Mouse (Mus musculus): ENCODE measurements at regions not wholly inside any gene's neighbourhood (a gene's known extent, or its start where the extent isn't known, plus 50 kb on each side); places are given as distances from the start of the nearest gene placed in this dataset.
A peak's percentile ranks its signal among the peaks of the same experiment; 100 is the strongest.

DNA sequence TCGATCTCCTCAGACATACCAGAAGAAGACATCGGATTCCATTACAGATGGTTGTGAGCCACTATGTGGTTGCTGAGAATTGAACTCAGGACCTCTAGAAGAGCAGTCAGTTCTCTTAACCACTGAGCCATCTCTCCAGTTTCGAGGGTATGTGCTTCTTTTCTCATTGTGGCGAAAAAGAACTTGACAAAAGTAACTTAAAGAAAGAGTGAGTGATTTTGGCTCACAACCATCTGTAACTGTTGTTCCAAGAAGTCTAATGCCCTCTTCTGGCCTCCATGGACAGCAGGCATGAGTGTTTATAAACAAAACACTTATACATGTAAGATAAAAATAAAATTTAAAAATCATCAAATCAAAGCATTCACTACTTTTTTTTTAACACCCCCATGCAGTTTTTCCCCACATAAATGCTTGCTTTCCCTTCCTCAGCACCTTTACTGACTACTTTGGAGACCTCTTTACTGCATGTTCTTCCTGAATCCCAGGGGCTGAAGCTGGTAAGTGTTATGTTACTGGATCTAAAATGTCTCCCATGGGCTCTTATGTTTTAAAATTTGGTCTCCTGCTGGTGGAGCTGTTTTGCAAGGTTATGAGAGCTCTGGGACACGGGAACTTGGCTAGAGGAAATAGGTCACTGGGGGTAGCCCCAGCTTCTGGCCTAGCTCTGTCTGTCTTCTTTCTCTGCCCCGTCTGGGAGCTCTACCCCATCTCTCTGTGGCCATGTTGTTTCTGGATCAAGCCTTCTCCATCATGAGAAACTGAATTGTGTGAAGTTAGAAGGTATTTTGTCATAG lies 521.8 kb upstream of the Nrp1 start:
- DNase-seq (ENCODE audit: low spot score) (no peak), ATAC-seq (ENCODE audit: low read depth) (no peak)
- Histone ChIP-seq H3K36me3 (ENCODE audit: control insufficient read depth, insufficient read depth, low read length) (no peaks in the 10 kb centered on the region), H3K4me1 (ENCODE audit: control insufficient read depth, insufficient read depth, low read length) (no peaks in the 10 kb centered on the region), H3K27ac (replicated peaks; ENCODE audit: low read depth, low read length) (no peak overlapping the region), H3K9ac (ENCODE audit: low read depth, low read length) (no peak overlapping the region), H3K27me3 (replicated peaks; ENCODE audit: control insufficient read depth, insufficient read depth, low read length) (no peaks in the 10 kb centered on the region), H3K9me3 (ENCODE audit: control insufficient read depth, low read length) (no peaks in the 10 kb centered on the region), H3K4me2 (ENCODE audit: low read depth, low read length) (no peak overlapping the region), H3K4me3 (ENCODE audit: low read depth, low read length) (no peak overlapping the region)
- 82% methylated on average over 6 of the region's 6 CpGs for WGBS

- DNase-seq (ENCODE audit: low spot score), result no peak
- no peak for ATAC-seq (ENCODE audit: low read depth)
- Histone ChIP-seq H3K27ac (replicated peaks; ENCODE audit: low read depth, low read length) (no peak overlapping the region), H3K9me3 (ENCODE audit: control insufficient read depth, low read length) (no peaks in the 10 kb centered on the region), H3K4me2 (ENCODE audit: low read depth, low read length) (no peak overlapping the region), H3K9ac (ENCODE audit: low read depth, low read length) (no peak overlapping the region), H3K4me1 (ENCODE audit: control insufficient read depth, insufficient read depth, low read length) (no peaks in the 10 kb centered on the region), H3K36me3 (ENCODE audit: control insufficient read depth, insufficient read depth, low read length) (no peaks in the 10 kb centered on the region), H3K4me3 (ENCODE audit: low read depth, low read length) (no peak overlapping the region), H3K27me3 (replicated peaks; ENCODE audit: control insufficient read depth, insufficient read depth, low read length) (no peaks in the 10 kb centered on the region)
Observed at GRCm38 (mm10) chr8:127838311-127838710, 520.1 kb upstream of the Nrp1 start.

- Histone ChIP-seq H3K4me3 (ENCODE audit: low read depth, low read length) (no peak overlapping the region), H3K4me1 (ENCODE audit: control insufficient read depth, insufficient read depth, low read length) (no peaks in the 10 kb centered on the region), H3K27me3 (replicated peaks; ENCODE audit: control insufficient read depth, insufficient read depth, low read length) (no peaks in the 10 kb centered on the region), H3K36me3 (ENCODE audit: control insufficient read depth, insufficient read depth, low read length) (no peaks in the 10 kb centered on the region), H3K27ac (replicated peaks; ENCODE audit: low read depth, low read length) (no peak overlapping the region), H3K9ac (ENCODE audit: low read depth, low read length) (no peak overlapping the region), H3K4me2 (ENCODE audit: low read depth, low read length) (no peak overlapping the region), H3K9me3 (ENCODE audit: control insufficient read depth, low read length) (no peaks in the 10 kb centered on the region)
- DNase-seq (ENCODE audit: low spot score), result no peak
- 81% methylated on average over 9 of the region's 9 CpGs for WGBS
- ATAC-seq (ENCODE audit: low read depth), result no peak
Observed at GRCm38 (mm10) chr8:127847332-127848018, 510.9 kb upstream of the Nrp1 start.

GRCm38 (mm10) chr8:127849926-127850325 lies 508.5 kb upstream of the Nrp1 start:
- Histone ChIP-seq H3K27ac (replicated peaks; ENCODE audit: low read depth, low read length) (no peak overlapping the region), H3K4me1 (ENCODE audit: control insufficient read depth, insufficient read depth, low read length) (no peaks in the 10 kb centered on the region), H3K27me3 (replicated peaks; ENCODE audit: control insufficient read depth, insufficient read depth, low read length) (no peaks in the 10 kb centered on the region), H3K4me3 (ENCODE audit: low read depth, low read length) (no peak overlapping the region), H3K9ac (ENCODE audit: low read depth, low read length) (no peak overlapping the region), H3K9me3 (ENCODE audit: control insufficient read depth, low read length) (no peaks in the 10 kb centered on the region), H3K36me3 (ENCODE audit: control insufficient read depth, insufficient read depth, low read length) (no peaks in the 10 kb centered on the region), H3K4me2 (ENCODE audit: low read depth, low read length) (no peak overlapping the region)
- no peak for ATAC-seq (ENCODE audit: low read depth)
- DNase-seq (ENCODE audit: low spot score), result no peak

GRCm38 (mm10) chr8:127855653-127856300 lies 502.6 kb upstream of the Nrp1 start:
- Histone ChIP-seq H3K9ac (ENCODE audit: low read depth, low read length) (no peak overlapping the region), H3K4me1 (ENCODE audit: control insufficient read depth, insufficient read depth, low read length) (peaks cover 10% of the 10 kb centered on the region; the same call in 1 of the 2 replicates), H3K9me3 (ENCODE audit: control insufficient read depth, low read length) (no peaks in the 10 kb centered on the region), H3K27me3 (replicated peaks; ENCODE audit: control insufficient read depth, insufficient read depth, low read length) (no peaks in the 10 kb centered on the region), H3K36me3 (ENCODE audit: control insufficient read depth, insufficient read depth, low read length) (no peaks in the 10 kb centered on the region), H3K27ac (replicated peaks; ENCODE audit: low read depth, low read length) (no peak overlapping the region), H3K4me2 (ENCODE audit: low read depth, low read length) (no peak overlapping the region), H3K4me3 (ENCODE audit: low read depth, low read length) (no peak overlapping the region)
- DNase-seq (ENCODE audit: low spot score) (peak; percentile 40), ATAC-seq (ENCODE audit: low read depth) (no peak)
- WGBS, result 31% methylated on average over 4 of the region's 4 CpGs

DNA sequence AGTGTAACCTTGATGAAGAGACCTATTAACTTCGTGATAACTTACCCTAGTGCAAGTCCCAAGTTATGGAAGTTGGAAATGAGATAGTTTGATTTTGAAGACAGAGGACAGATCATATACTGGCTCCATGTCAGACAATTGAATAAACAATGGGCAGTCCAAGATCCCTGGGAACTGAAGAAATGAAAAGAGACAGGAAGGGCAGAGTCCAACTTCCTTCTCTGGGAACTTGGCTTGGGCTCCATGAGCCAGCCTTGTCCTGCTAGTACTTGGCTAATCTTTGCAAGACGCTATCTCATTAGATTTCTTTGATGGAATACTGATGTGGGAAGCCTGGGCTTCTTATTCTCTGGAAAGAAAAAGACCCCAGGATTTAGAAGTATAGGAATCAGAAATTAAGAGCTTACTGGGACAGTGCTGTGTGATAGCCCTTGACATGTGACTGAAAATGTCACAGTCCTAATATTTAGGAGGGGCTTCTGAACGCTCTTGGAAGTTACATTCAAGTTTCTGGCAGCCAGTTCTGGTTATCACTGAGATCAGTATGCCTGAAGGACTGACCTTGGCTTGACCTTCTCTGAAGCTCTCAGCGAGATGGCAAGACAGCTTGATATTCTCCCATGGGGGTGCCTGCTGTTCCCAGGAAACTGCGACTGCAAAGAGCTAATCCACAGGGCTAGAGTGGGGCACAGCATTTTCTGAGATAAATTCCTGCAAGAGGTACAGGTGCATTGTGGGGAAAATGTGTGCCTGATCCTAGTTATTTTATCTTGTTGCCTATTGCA lies 501.9 kb upstream of the Nrp1 start:
- no peak overlapping the region for H3K9ac ChIP-seq (ENCODE audit: low read depth, low read length)
- no peak overlapping the region for H3K4me2 ChIP-seq (ENCODE audit: low read depth, low read length)
- no peaks in the 10 kb centered on the region for H3K27me3 ChIP-seq (replicated peaks; ENCODE audit: control insufficient read depth, insufficient read depth, low read length)
- no peak overlapping the region for H3K27ac ChIP-seq (replicated peaks; ENCODE audit: low read depth, low read length)
- WGBS, result 35% methylated on average over 5 of the region's 5 CpGs
- peaks cover 10% of the 10 kb centered on the region; the same call in 1 of the 2 replicates for H3K4me1 ChIP-seq (ENCODE audit: control insufficient read depth, insufficient read depth, low read length)
- H3K36me3 ChIP-seq (ENCODE audit: control insufficient read depth, insufficient read depth, low read length), result no peaks in the 10 kb centered on the region
- no peaks in the 10 kb centered on the region for H3K9me3 ChIP-seq (ENCODE audit: control insufficient read depth, low read length)
- ATAC-seq (ENCODE audit: low read depth) (no peak), DNase-seq (ENCODE audit: low spot score) (peak; percentile 10)
- no peak overlapping the region for H3K4me3 ChIP-seq (ENCODE audit: low read depth, low read length)

- ATAC-seq (ENCODE audit: low read depth), result no peak
- WGBS, result 79% methylated on average over 3 of the region's 3 CpGs
- H3K27ac ChIP-seq (replicated peaks; ENCODE audit: low read depth, low read length), result no peak overlapping the region
- no peak overlapping the region for H3K9ac ChIP-seq (ENCODE audit: low read depth, low read length)
- no peak overlapping the region for H3K4me3 ChIP-seq (ENCODE audit: low read depth, low read length)
- peaks cover 7% of the 10 kb centered on the region; the same call in 1 of the 2 replicates for H3K9me3 ChIP-seq (ENCODE audit: control insufficient read depth, low read length)
- H3K4me1 ChIP-seq (ENCODE audit: control insufficient read depth, insufficient read depth, low read length), result peaks cover 10% of the 10 kb centered on the region; the same call in 1 of the 2 replicates
- H3K27me3 ChIP-seq (replicated peaks; ENCODE audit: control insufficient read depth, insufficient read depth, low read length), result no peaks in the 10 kb centered on the region
- no peaks in the 10 kb centered on the region for H3K36me3 ChIP-seq (ENCODE audit: control insufficient read depth, insufficient read depth, low read length)
- no peak for DNase-seq (ENCODE audit: low spot score)
- no peak overlapping the region for H3K4me2 ChIP-seq (ENCODE audit: low read depth, low read length)
Observed at GRCm38 (mm10) chr8:127859036-127859435, 499.4 kb upstream of the Nrp1 start.

DNA sequence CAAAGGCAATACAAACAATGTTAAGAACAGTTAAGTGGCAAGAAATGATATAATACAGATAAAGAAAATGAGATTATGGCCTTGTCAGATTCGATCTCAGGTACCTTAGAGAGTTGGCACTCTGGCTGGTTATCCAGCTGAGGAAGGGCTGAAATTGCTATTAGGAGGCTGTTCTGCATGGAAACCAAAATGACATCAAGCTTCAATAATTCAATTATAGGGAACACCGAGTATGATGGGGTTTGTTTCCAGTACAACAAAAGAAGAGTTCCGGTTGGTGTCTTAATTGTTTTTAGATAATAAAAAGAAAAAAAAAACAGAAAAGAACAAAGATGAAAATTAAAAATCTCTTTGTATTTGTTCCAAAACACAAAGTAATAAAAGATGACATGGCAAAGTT lies 498.0 kb upstream of the Nrp1 start:
- no peaks in the 10 kb centered on the region for H3K27me3 ChIP-seq (replicated peaks; ENCODE audit: control insufficient read depth, insufficient read depth, low read length)
- H3K9me3 ChIP-seq (ENCODE audit: control insufficient read depth, low read length), result peaks cover 7% of the 10 kb centered on the region; the same call in 1 of the 2 replicates
- no peak overlapping the region for H3K4me2 ChIP-seq (ENCODE audit: low read depth, low read length)
- no peak overlapping the region for H3K27ac ChIP-seq (replicated peaks; ENCODE audit: low read depth, low read length)
- no peaks in the 10 kb centered on the region for H3K36me3 ChIP-seq (ENCODE audit: control insufficient read depth, insufficient read depth, low read length)
- no peak overlapping the region for H3K9ac ChIP-seq (ENCODE audit: low read depth, low read length)
- H3K4me1 ChIP-seq (ENCODE audit: control insufficient read depth, insufficient read depth, low read length), result peaks cover 10% of the 10 kb centered on the region; the same call in 1 of the 2 replicates
- ATAC-seq (ENCODE audit: low read depth) (no peak), DNase-seq (ENCODE audit: low spot score) (no peak)
- no peak overlapping the region for H3K4me3 ChIP-seq (ENCODE audit: low read depth, low read length)
- WGBS, result 77% methylated on average over 3 of the region's 3 CpGs
